Mouse (Mus musculus): ENCODE data around the gene Sox6. TPM values are rescaled to one million over a fixed set of nuclear protein-coding genes. Genes with fewer than 3 reads are reported as not detected.

The Sox6 gene
- total RNA-seq, 2 experiments from 2014 or later, result 27.1 to 32.5 TPM

- intact Hi-C loops (cut with DNase I), result no loop called here
Measured at GRCm38 (mm10) chr7:115903931-115904797, 134.4 kb downstream of the Sox6 start.

GRCm38 (mm10) chr7:115903368-115903767, 135.2 kb downstream of the Sox6 start:
- no peak for DNase-seq
- intact Hi-C loops (cut with DNase I), result no loop called here

More at GRCm38 (mm10) chr7:115903931-115904797, 134.4 kb downstream of the Sox6 start:
- DNase-seq, result no peak

- DNase-seq, result no peak
- intact Hi-C loops (cut with DNase I), result no loop called here
Measured at GRCm38 (mm10) chr7:115895831-115896230, 142.8 kb downstream of the Sox6 start.

GRCm38 (mm10) chr7:115895028-115895671, 143.4 kb downstream of the Sox6 start:
- DNase-seq, result no peak
- intact Hi-C loops (cut with DNase I), result no loop called here

- no peak for DNase-seq
Measured at GRCm38 (mm10) chr7:115891482-115891881, 147.1 kb downstream of the Sox6 start.

GRCm38 (mm10) chr7:115889926-115890325, 148.7 kb downstream of the Sox6 start:
- DNase-seq, result peak; percentile 13 to 30
- intact Hi-C loops (cut with DNase I), result no loop called here

More at GRCm38 (mm10) chr7:115891482-115891881, 147.1 kb downstream of the Sox6 start:
- intact Hi-C loops (cut with DNase I), result no loop called here

GRCm38 (mm10) chr7:115888561-115888960, 150.0 kb downstream of the Sox6 start:
- no peak for DNase-seq
- intact Hi-C loops (cut with DNase I), result no loop called here

- DNase-seq, result no peak
- intact Hi-C loops (cut with DNase I), result no loop called here
Measured at GRCm38 (mm10) chr7:115888120-115888519, 150.5 kb downstream of the Sox6 start.

- intact Hi-C loops (cut with DNase I), result no loop called here
- DNase-seq, result no peak
Measured at GRCm38 (mm10) chr7:115872903-115873302, 165.7 kb downstream of the Sox6 start.

GRCm38 (mm10) chr7:115868504-115868903, 170.1 kb downstream of the Sox6 start:
- intact Hi-C loops (cut with DNase I), result no loop called here
- no peak for DNase-seq

GRCm38 (mm10) chr7:115867518-115868270, 170.9 kb downstream of the Sox6 start:
- intact Hi-C loops (cut with DNase I), result no loop called here

GRCm38 (mm10) chr7:115866698-115867500, 171.7 kb downstream of the Sox6 start:
- intact Hi-C loops (cut with DNase I), result no loop called here
- DNase-seq, result no peak

More at GRCm38 (mm10) chr7:115867518-115868270, 170.9 kb downstream of the Sox6 start:
- no peak for DNase-seq

GRCm38 (mm10) chr7:115865979-115866697, 172.5 kb downstream of the Sox6 start:
- intact Hi-C loops (cut with DNase I), result no loop called here
- no peak for DNase-seq

- peak; percentile 7 to 12 for DNase-seq
- intact Hi-C loops (cut with DNase I), result no loop called here
Measured at GRCm38 (mm10) chr7:115865231-115865630, 173.4 kb downstream of the Sox6 start.

- no peak for DNase-seq
- intact Hi-C loops (cut with DNase I), result no loop called here
Measured at GRCm38 (mm10) chr7:115864411-115864810, 174.2 kb downstream of the Sox6 start.

- DNase-seq, result no peak
- intact Hi-C loops (cut with DNase I), result no loop called here
Measured at GRCm38 (mm10) chr7:115859691-115860401, 178.8 kb downstream of the Sox6 start.

- intact Hi-C loops (cut with DNase I), result no loop called here
- no peak for DNase-seq
Measured at GRCm38 (mm10) chr7:115851131-115851530, 187.5 kb downstream of the Sox6 start.

GRCm38 (mm10) chr7:115845791-115846366, 192.7 kb downstream of the Sox6 start:
- intact Hi-C loops (cut with DNase I), result loop anchor here (5.0 kb wide), 1 partner anchor 186 kb away; no protein-coding TSS in a partner anchor
- no peak for DNase-seq
